Mouse (Mus musculus): ENCODE data around the gene Cmtm5. TPM values are rescaled to one million over a fixed set of nuclear protein-coding genes. Genes with fewer than 3 reads are reported as not detected.

Cmtm5 gene
- polyA plus RNA-seq, 1 experiment, result not detected

DNA sequence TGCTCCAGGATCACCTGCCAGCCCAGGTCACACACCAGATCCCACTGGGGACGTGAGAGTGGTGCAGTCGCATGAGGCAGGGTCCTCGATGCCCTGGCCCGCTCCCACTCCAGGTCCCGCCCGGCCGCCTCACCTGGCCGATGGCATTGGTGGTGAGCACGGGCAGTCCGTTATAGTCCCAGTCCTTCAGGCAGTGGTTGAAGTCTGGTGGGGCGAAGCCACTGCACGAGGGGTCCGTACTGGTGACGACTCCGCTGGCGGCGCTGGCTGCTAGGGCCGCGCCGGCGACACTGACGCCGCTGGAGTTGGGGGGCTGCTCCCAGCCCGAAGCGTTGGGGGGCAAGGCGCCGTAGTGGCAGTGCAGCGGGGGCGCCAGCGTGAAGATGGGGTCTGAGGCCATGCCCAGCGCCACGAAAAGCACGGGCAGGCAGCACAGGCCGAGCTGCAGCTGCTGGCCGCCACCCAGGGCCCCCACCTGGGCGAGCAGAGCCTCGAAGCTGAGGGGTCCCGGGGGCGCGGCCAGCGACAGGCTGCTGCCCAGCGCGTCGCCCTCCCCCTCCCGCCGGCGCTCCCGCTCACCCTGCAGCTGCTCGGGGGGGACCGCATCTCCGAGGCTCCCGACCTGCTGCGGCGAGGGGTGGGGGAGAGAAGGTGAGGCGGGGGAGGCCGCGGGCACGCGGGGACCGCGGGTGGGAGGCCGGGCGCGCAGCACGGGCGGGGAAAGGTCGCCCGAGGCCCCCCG is 23.8 kb upstream of the Cmtm5 start:
- no peaks in the 10 kb centered on the region for H3K36me3 ChIP-seq (ENCODE audit: control insufficient read depth)
- peaks cover 4% of the 10 kb centered on the region; the same call in 1 of the 2 replicates for H3K9me3 ChIP-seq (ENCODE audit: control insufficient read depth, low read length)
- no peaks in the 10 kb centered on the region for H3K4me1 ChIP-seq (ENCODE audit: control insufficient read depth)
- peaks cover 47% of the 10 kb centered on the region for H3K27me3 ChIP-seq (ENCODE audit: control insufficient read depth)
- H3K4me3 ChIP-seq (replicated peaks), result peak overlapping the region; percentile 50
- TF ChIP-seq TAL1 (IDR thresholded peaks at IDR 0.05; ENCODE audit: low read length) (no peak), GATA1 (IDR thresholded peaks at IDR 0.05; ENCODE audit: low read length) (no peak)

DNA sequence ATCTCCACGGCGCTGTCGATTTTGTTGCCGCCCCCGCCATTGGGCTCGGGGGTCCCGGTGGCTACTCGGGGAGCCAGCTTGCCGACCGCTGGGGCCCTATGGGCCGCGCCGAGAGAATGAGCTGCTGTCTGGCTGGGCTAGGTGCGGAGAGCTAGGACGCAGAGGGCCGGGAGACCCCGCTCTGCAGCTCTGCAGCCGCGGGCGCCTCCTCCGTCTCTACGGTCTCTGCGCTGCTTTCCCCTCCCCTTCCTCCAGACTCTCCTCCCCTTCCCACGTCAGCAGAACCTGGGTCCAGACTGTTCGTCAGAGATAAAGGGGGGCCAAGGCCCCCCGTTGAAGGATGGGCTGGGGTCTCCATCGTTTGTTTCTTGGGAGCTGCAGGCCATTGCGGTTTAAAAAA is 23.2 kb upstream of the Cmtm5 start, which contains the start of gene Slc22a17:
Gene Slc22a17, minus strand, starts transcription at position 247 of the 400 bp plus-strand sequence.
- Histone ChIP-seq H3K4me3 (replicated peaks) (peak within 1 kb of the TSS; percentile 50), H3K4me1 (ENCODE audit: control insufficient read depth) (no peaks in the 10 kb centered on the region), H3K27me3 (ENCODE audit: control insufficient read depth) (peaks cover 47% of the 10 kb centered on the region), H3K9me3 (ENCODE audit: control insufficient read depth, low read length) (peaks cover 4% of the 10 kb centered on the region; the same call in 1 of the 2 replicates), H3K36me3 (ENCODE audit: control insufficient read depth) (no peaks in the 10 kb centered on the region)
- no peak for TF ChIP-seq GATA1 (IDR thresholded peaks at IDR 0.05; ENCODE audit: low read length)
- no peak for TF ChIP-seq TAL1 (IDR thresholded peaks at IDR 0.05; ENCODE audit: low read length)

DNA sequence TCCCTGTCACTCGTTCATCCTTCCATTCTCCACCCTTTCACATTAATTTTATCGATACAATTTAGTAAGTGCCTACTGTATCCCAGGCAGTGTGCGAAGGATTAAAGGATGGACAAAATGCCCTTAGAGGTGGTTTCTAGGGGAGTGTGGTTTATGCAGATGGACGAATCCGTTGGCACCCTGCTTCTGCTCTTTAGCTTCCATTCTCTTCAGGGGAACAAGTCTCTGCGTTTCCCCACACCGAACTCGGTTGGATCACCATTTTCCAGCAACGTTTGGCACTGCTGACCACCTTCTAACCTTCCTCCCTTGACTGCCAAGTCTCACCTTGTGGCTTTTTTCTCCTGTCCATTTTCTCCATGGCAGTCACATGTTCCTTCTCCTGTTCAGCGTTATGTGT is 22.7 kb upstream of the Cmtm5 start:
- Histone ChIP-seq H3K27me3 (ENCODE audit: control insufficient read depth) (peaks cover 47% of the 10 kb centered on the region), H3K36me3 (ENCODE audit: control insufficient read depth) (no peaks in the 10 kb centered on the region), H3K4me3 (replicated peaks) (no peak overlapping the region), H3K4me1 (ENCODE audit: control insufficient read depth) (no peaks in the 10 kb centered on the region), H3K9me3 (ENCODE audit: control insufficient read depth, low read length) (peaks cover 4% of the 10 kb centered on the region; the same call in 1 of the 2 replicates)
- no peak for TF ChIP-seq GATA1 (IDR thresholded peaks at IDR 0.05; ENCODE audit: low read length)
- TF ChIP-seq TAL1 (IDR thresholded peaks at IDR 0.05; ENCODE audit: low read length), result no peak

DNA sequence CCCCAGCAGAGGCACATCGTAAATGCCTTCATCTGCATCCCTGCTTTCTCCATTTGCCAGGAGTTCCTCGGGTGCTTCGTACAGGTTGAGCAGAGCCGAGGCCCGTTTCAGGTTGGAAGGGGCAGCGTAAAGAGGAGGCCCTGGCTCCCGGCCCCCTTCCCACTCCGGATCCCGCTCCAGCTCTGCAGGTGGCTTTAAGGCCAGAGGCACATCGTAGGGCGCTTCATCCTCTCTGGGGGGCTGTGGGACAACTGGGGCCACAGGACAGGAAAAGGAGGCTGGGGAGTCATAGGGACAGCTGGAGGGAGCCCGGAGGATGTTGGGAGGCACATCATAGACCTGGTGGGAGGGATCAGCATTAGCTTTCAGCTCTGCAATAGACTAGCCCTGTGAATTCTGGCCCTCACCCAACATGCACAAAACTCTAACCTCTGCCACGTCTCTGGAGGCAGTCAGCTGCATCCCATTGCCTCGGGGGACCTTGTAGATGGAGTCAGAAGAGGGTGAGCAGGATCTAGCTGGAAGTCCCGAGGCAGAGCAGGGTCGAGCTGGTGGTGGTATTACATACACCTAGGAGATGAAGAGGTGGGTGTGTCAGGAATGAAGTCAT is 15.9 kb upstream of the Cmtm5 start:
- no peak for TF ChIP-seq TAL1 (IDR thresholded peaks at IDR 0.05; ENCODE audit: low read length)
- TF ChIP-seq GATA1 (IDR thresholded peaks at IDR 0.05; ENCODE audit: low read length), result no peak
- H3K27me3 ChIP-seq (ENCODE audit: control insufficient read depth), result peaks cover 18% of the 10 kb centered on the region
- peaks cover 13% of the 10 kb centered on the region for H3K4me1 ChIP-seq (ENCODE audit: control insufficient read depth)
- H3K36me3 ChIP-seq (ENCODE audit: control insufficient read depth), result no peaks in the 10 kb centered on the region
- H3K4me3 ChIP-seq (replicated peaks), result no peak overlapping the region
- peaks cover 8% of the 10 kb centered on the region for H3K9me3 ChIP-seq (ENCODE audit: control insufficient read depth, low read length)

DNA sequence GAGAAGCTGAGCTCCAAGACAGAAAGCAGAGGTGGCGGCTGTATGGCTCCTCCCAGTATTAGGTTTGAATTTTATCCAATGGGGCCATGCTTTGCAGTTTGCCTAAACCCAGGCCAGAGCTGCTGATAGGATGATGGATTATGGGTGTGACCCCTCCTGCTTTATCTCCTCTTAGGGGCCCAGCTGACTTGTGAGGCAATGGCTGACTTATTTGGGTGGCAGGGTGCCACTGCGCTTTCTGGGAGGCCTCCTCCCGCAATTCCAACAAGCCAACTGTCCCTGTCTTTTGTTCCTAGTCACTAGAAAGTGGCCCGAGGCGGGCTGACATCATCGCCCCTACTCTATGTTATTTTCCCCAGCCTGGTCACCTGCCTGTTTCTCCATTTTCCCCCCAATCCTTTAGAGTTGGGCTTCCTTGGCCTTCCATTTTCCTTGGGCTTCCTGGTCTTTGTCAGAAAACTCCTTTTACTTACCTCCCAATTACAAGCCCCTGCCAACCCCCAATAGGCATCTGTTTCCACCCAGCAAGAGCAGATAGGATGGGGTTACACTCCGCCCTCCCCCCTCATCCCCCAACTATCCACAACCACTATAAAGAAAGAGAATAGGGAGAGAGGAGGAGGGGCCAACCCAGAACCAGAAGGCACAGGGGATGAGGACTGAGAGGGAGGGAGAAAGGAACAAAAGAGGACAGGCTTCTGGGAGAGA is 11.3 kb upstream of the Cmtm5 start:
- Histone ChIP-seq H3K4me1 (ENCODE audit: control insufficient read depth) (peaks cover 21% of the 10 kb centered on the region), H3K27me3 (ENCODE audit: control insufficient read depth) (peaks cover 63% of the 10 kb centered on the region), H3K36me3 (ENCODE audit: control insufficient read depth) (no peaks in the 10 kb centered on the region), H3K9me3 (ENCODE audit: control insufficient read depth, low read length) (peaks cover 10% of the 10 kb centered on the region), H3K4me3 (replicated peaks) (peak overlapping the region; percentile 19)
- no peak for TF ChIP-seq TAL1 (IDR thresholded peaks at IDR 0.05; ENCODE audit: low read length)

DNA sequence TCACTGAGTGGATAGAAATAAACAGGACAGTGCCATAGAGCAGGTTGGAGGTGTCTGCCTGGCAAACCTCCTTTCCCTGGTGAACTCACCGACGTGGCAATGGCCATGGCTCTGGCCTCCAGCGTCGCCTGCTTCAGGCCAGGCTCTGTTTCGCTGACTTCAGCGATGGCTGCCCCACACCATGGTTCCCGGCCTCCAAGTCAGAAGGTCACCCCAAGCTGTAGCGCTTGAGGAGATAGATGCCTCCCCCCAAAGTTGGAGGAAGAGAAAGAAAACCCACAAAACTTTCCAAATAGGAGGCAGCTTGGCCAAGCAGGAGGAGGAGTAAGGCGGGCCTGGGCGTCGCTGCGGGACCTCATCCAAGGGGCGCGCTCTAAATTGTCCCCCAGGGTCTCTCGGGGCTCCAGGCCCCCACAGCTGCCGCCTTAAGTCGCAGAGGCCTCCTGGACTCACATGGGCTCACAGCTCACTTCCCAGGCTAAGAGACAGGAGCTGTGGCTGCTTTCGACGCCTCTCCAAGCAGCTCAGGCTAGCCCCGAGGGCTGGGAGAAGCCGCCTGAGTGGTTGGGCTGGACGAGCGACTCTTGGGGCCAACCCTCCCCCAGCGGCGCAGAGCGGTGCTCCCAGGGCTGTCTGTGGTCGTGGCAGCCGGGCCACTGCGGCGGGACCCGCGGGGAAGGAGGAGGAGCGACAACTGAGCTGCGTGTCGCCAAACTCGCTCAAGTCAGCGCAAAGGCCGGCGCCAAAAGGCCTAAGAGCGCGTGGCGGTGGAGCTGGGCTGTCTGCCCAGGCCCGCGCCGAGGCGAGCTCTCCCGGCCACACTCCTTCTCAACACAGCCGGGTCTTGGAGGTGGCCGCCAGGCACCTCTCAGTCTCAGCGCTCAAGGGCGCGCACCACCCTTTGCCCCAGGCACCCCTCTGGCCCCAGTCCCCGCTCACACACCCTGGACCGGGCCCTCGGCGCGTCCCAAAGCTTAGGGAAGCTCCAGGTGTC is 10.4 kb upstream of the Cmtm5 start, which contains the start of gene Efs:
Gene Efs, minus strand, starts transcription at position 778 of the 994 bp plus-strand sequence.
- Histone ChIP-seq H3K4me1 (ENCODE audit: control insufficient read depth) (peaks cover 21% of the 10 kb centered on the region), H3K4me3 (replicated peaks) (no peak within 1 kb of the TSS), H3K36me3 (ENCODE audit: control insufficient read depth) (no peaks in the 10 kb centered on the region), H3K9me3 (ENCODE audit: control insufficient read depth, low read length) (peaks cover 10% of the 10 kb centered on the region), H3K27me3 (ENCODE audit: control insufficient read depth) (peaks cover 69% of the 10 kb centered on the region)
- no peak for TF ChIP-seq GATA1 (IDR thresholded peaks at IDR 0.05; ENCODE audit: low read length)
- no peak for TF ChIP-seq TAL1 (IDR thresholded peaks at IDR 0.05; ENCODE audit: low read length)

DNA sequence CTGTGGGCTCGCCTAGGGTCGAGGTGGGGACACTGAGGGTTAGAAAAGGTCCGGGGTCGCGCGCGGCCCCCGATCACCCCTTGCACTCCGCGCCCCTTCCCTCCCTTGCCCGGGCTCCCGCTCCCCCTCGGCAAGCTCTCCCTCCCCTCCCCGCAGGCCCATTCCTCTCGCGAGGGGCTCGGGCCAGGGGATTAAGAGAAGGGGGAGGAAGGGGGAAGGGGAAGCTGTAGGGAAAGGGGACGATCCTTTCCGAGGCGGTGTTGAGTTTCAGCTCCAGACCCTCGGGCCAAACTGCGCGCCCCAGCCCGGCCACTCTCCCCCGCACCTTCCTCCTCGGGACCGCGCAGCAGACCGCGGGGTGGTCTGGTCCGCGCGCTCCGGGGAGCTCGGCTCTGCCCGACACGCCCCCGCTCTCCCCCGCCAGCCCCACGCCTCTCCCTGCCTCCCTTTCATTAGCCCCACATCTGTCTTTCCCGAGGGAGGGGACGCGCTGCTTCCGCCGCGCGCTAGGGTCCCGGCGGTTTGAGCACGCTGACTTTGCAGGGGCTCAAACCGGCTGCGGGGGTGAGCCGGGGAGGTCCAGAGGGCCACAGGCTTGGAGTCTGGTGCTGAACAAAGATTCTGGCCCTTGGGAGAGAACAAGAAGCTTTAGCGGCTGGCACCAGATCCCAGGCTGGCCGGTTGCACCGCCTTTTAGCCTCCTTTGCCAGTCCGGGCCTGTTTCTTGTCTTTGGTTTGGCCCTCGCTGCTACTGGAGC is 9.5 kb upstream of the Cmtm5 start:
- Histone ChIP-seq H3K36me3 (ENCODE audit: control insufficient read depth) (no peaks in the 10 kb centered on the region), H3K4me3 (replicated peaks) (no peak overlapping the region), H3K4me1 (ENCODE audit: control insufficient read depth) (peaks cover 21% of the 10 kb centered on the region), H3K27me3 (ENCODE audit: control insufficient read depth) (peaks cover 67% of the 10 kb centered on the region), H3K9me3 (ENCODE audit: control insufficient read depth, low read length) (peaks cover 2% of the 10 kb centered on the region; the same call in 1 of the 2 replicates)
- no peak for TF ChIP-seq TAL1 (IDR thresholded peaks at IDR 0.05; ENCODE audit: low read length)
- no peak for TF ChIP-seq GATA1 (IDR thresholded peaks at IDR 0.05; ENCODE audit: low read length)

DNA sequence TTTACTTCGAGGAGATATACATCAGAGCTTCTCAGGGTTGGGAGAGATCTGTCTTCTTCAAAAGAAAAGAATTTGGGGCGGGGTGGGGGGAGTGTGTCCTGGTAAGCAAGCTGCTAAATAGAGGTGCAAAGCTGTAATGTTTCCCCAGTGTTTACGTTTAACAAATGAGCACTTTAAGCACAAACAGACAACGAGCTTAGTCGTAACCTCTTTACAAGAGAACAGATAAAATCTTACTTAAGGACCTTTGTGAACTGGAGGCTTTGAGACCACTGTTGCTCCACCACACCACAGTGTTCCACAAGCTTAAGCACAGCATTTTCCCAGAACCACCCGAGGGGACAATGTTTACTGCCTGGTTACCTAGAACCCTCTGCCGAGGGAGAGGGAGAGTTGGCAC is 8.8 kb upstream of the Cmtm5 start:
- no peaks in the 10 kb centered on the region for H3K36me3 ChIP-seq (ENCODE audit: control insufficient read depth)
- H3K27me3 ChIP-seq (ENCODE audit: control insufficient read depth), result peaks cover 67% of the 10 kb centered on the region
- H3K4me1 ChIP-seq (ENCODE audit: control insufficient read depth), result peaks cover 21% of the 10 kb centered on the region
- TF ChIP-seq TAL1 (IDR thresholded peaks at IDR 0.05; ENCODE audit: low read length) (no peak), GATA1 (IDR thresholded peaks at IDR 0.05; ENCODE audit: low read length) (no peak)
- no peak overlapping the region for H3K4me3 ChIP-seq (replicated peaks)
- H3K9me3 ChIP-seq (ENCODE audit: control insufficient read depth, low read length), result peaks cover 2% of the 10 kb centered on the region; the same call in 1 of the 2 replicates

Data from erythroblast, embryonic 14.5 days (primary cell).